Mouse (Mus musculus): ENCODE data around the gene Rgl3.

GRCm38 (mm10) chr9:21926784-21927183 is 62.5 kb downstream of the Rgl3 start:
- TF ChIP-seq POLR2A (IDR thresholded peaks at IDR 0.05; ENCODE audit: low read depth, low read length): no peak
- TF ChIP-seq CTCF (IDR thresholded peaks at IDR 0.05; ENCODE audit: extremely low read depth, insufficient read length, insufficient replicate concordance, low read depth, low read length): no peak
